Mouse (Mus musculus) ES-E14 (cell line): Measurements from ENCODE around the gene Rnf135.

Experiments
- HCFC1 ChIP-seq: IDR thresholded peaks from 2 replicates; pipeline ENCODE4 v1.6.1; 2012; ENCODE audit warnings: low read length, inconsistent platforms, borderline replicate concordance; ENCODE audit not compliant: insufficient read depth
- MAFK ChIP-seq: IDR thresholded peaks from 2 replicates; pipeline ENCODE4 v1.6.1; 2014; ENCODE audit warnings: mild to moderate bottlenecking, low read depth, low read length, inconsistent platforms; ENCODE audit not compliant: insufficient read depth

GRCm38 (mm10) chr11:80173963-80174670 lies 9.5 kb upstream of the Rnf135 start:
- no peak for TF ChIP-seq HCFC1
- TF ChIP-seq MAFK = no peak
